Mouse (Mus musculus) heart, embryonic 16.5 days (tissue): ENCODE data around the gene Ism2. TPM values are rescaled to one million over a fixed set of nuclear protein-coding genes. Genes with fewer than 3 reads are reported as not detected.

ENCODE experiments used
- ATAC-seq: fragments of 200-750 bp; cut with Nextera tagmentation; replicated peaks from 2 replicates; pipeline ENCODE4 v1.8.0; 2017; ENCODE audit warnings: moderate number of reproducible peaks; ENCODE audit not compliant: insufficient read depth, low FRiP score; ENCODE audit errors: extremely low read depth
- H3K27ac ChIP-seq: fragments of 300-500 bp; sonication (generic); 2 replicates; pipeline ENCODE4 v1.5.1; 2014; ENCODE audit warnings: mild to moderate bottlenecking, low read length, control low read depth, moderate library complexity
- H3K27me3 ChIP-seq: fragments of 300-500 bp; sonication (generic); 2 replicates; pipeline ENCODE4 v1.6.1; 2014; ENCODE audit warnings: low read length, mixed read lengths; ENCODE audit not compliant: control insufficient read depth, insufficient read depth
- H3K36me3 ChIP-seq: fragments of 300-500 bp; sonication (generic); 2 replicates; pipeline ENCODE4 v1.6.1; 2014; ENCODE audit not compliant: control insufficient read depth, insufficient read depth
- H3K4me1 ChIP-seq: fragments of 300-500 bp; sonication (generic); 2 replicates; pipeline ENCODE4 v1.6.1; 2014; ENCODE audit warnings: low read length, mixed read lengths; ENCODE audit not compliant: control insufficient read depth, insufficient read depth
- H3K4me2 ChIP-seq: fragments of 300-500 bp; sonication (generic); 2 replicates; pipeline ENCODE4 v1.6.1; 2014; ENCODE audit warnings: low read depth, mild to moderate bottlenecking, control low read depth, low read length
- H3K4me3 ChIP-seq: fragments of 300-500 bp; sonication (generic); 2 replicates; pipeline ENCODE4 v1.5.1; 2014; ENCODE audit warnings: mild to moderate bottlenecking, control low read depth, low read length
- H3K9ac ChIP-seq: fragments of 300-500 bp; sonication (generic); 2 replicates; pipeline ENCODE4 v1.6.1; 2014; ENCODE audit warnings: low read length, control low read depth
- H3K9me3 ChIP-seq: fragments of 300-500 bp; sonication (generic); replicated peaks from 2 replicates; pipeline ENCODE4 v1.6.1; 2016; ENCODE audit warnings: low read length; ENCODE audit not compliant: control insufficient read depth
- WGBS: fragments of 180-500 bp; shearing (Covaris S2); extraction: QIAGEN DNeasy Blood & Tissue Kit; methylation state at CpG from one replicate; pipeline ENCODE4 v1.1.7; 2014; 5-methylcytosine and 5-hydroxymethylcytosine counted together
- polyA plus RNA-seq: library from polyadenylated mRNA; unstranded; fragments of >200 nt; fragmentation: Nextera tagmentation; extraction: Ambion mirVana; gene quantifications from 2 replicates; pipeline ENCODE4 v1.2.1, GENCODE M21; 2015

Gene Ism2
- polyA plus RNA-seq, 1 experiment from 2014 or later: 0.38 TPM

- Histone ChIP-seq H3K9ac (no peak overlapping the region), H3K9me3 (no peaks in the 10 kb centered on the region), H3K4me2 (0 out of 2 replicates have a peak overlapping the region, but pooled peaks have one; percentile 11), H3K27ac (no peak overlapping the region), H3K36me3 (peaks cover 21% of the 10 kb centered on the region), H3K4me1 (peaks cover 12% of the 10 kb centered on the region), H3K4me3 (no peak overlapping the region), H3K27me3 (no peaks in the 10 kb centered on the region)
- ATAC-seq: peak; percentile 60
- WGBS: 32% methylated on average over 13 of the region's 13 CpGs
Measured at GRCm38 (mm10) chr12:87305767-87306583, 6.5 kb upstream of the Ism2 start.

DNA sequence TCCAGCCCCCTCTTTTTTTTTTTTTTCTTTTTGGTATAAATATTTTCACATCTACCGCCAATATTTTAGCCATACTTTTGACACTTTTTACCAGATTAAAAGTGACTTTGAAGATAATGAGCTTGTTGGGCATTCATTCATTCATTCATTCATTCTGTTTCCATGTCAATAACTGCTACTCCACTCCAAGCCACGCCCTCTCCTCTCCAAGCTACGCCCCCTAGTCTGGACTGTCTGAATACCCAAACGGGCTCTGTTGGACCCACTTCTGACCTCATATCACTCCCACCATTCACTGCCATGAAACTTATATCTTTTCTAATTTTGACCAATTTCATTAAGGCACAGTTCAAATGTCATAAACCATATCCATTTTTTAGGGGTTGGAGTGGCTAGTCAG is 1.7 kb upstream of the Ism2 start:
- peaks cover 13% of the 10 kb centered on the region for H3K4me1 ChIP-seq
- no peaks in the 10 kb centered on the region for H3K9me3 ChIP-seq
- ATAC-seq: no peak
- no peak overlapping the region for H3K27ac ChIP-seq
- WGBS: 51% methylated on average over 4 of the region's 4 CpGs
- no peaks in the 10 kb centered on the region for H3K36me3 ChIP-seq
- no peak overlapping the region for H3K4me3 ChIP-seq
- H3K9ac ChIP-seq: no peak overlapping the region
- H3K4me2 ChIP-seq: no peak overlapping the region
- H3K27me3 ChIP-seq: peaks cover 6% of the 10 kb centered on the region; the same call in 1 of the 2 replicates

- Histone ChIP-seq H3K27ac (no peak overlapping the region), H3K9ac (peak overlapping the region; percentile 76), H3K4me2 (peak overlapping the region; percentile 99), H3K9me3 (no peaks in the 10 kb centered on the region), H3K27me3 (peaks cover 6% of the 10 kb centered on the region; the same call in 1 of the 2 replicates), H3K4me3 (peak overlapping the region; percentile 77), H3K36me3 (no peaks in the 10 kb centered on the region), H3K4me1 (peaks cover 5% of the 10 kb centered on the region)
- WGBS: under 1% methylated on average over 9 of the region's 9 CpGs
- no peak for ATAC-seq
Measured at GRCm38 (mm10) chr12:87300441-87300690, 861 bp upstream of the Ism2 start.

DNA sequence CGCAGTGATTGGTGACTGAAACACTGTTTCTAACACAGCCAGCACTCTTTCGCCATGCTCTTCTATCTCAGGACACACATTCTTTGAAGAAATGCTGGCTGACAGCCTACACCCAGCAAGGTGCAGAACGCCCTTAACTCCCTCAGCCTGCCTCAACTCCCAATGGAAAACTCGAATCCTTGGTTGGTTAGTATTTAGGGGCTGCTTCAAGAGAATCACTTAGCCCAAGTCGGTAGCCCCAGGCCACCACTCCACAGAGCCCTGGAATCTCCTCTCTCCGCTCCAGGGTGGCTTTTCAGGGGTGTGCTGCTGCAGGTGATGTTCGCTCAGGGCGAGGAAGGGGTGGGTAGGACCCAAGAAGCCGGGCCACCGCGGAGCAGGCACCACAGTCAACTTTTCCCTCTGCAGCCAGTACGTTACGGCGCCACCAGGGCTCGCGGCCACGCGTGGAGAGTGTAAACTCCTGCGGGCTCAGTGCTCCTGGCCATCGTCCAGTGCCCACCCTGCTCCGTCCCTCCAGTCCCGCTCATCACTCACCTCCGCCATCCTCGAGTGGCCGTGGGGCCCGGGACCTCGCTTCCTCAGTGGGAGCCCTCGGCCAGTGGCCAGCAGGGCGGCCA is 358 bp downstream of the Ism2 start:
- Histone ChIP-seq H3K9ac (peak overlapping the region; percentile 76), H3K4me3 (peak overlapping the region; percentile 77), H3K4me1 (peaks cover 4% of the 10 kb centered on the region), H3K27me3 (peaks cover 6% of the 10 kb centered on the region; the same call in 1 of the 2 replicates), H3K9me3 (no peaks in the 10 kb centered on the region), H3K36me3 (no peaks in the 10 kb centered on the region), H3K27ac (no peak overlapping the region), H3K4me2 (peak overlapping the region; percentile 99)
- 8% methylated on average over 29 of the region's 29 CpGs for WGBS
- peak; percentile 16; the same call in 1 of the 2 replicates for ATAC-seq

DNA sequence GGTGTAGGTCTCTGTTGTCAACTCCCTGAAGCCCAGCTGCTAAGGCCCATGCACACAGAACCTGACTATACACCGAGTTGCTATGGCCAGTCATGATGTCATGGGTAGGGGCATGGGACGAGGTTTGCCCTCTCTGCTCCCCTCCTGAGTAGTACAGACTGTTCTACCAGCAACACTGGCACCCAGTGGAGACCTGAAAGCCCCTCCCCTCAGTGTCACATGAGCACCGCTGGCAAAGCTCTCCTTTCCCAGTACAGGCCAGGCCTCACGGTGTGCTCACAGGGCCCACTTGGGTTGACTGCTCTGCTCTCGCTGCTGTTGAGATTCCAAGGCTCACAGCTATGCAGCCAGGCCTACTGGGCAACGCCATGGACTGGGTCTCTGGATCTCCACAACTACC is 5.6 kb downstream of the Ism2 start:
- Histone ChIP-seq H3K36me3 (no peaks in the 10 kb centered on the region), H3K9ac (no peak overlapping the region), H3K4me2 (no peak overlapping the region), H3K4me3 (no peak overlapping the region), H3K27me3 (no peaks in the 10 kb centered on the region; the same call in 1 of the 2 replicates), H3K9me3 (no peaks in the 10 kb centered on the region), H3K27ac (no peak overlapping the region), H3K4me1 (no peaks in the 10 kb centered on the region)
- ATAC-seq: no peak
- 63% methylated on average over 6 of the region's 6 CpGs for WGBS

GRCm38 (mm10) chr12:87289100-87289499 is 10.4 kb downstream of the Ism2 start:
- no peaks in the 10 kb centered on the region for H3K4me1 ChIP-seq
- no peak overlapping the region for H3K4me2 ChIP-seq
- no peak overlapping the region for H3K27ac ChIP-seq
- no peak for ATAC-seq
- H3K4me3 ChIP-seq: no peak overlapping the region
- H3K27me3 ChIP-seq: no peaks in the 10 kb centered on the region
- no peaks in the 10 kb centered on the region for H3K9me3 ChIP-seq
- no peak overlapping the region for H3K9ac ChIP-seq
- no peaks in the 10 kb centered on the region for H3K36me3 ChIP-seq
- WGBS: 91% methylated on average over 5 of the region's 5 CpGs

- H3K4me1 ChIP-seq: peaks cover 3% of the 10 kb centered on the region
- no peak overlapping the region for H3K4me2 ChIP-seq
- no peak for ATAC-seq
- WGBS: 78% methylated on average over 5 of the region's 5 CpGs
- H3K9ac ChIP-seq: no peak overlapping the region
- H3K9me3 ChIP-seq: no peaks in the 10 kb centered on the region
- H3K27ac ChIP-seq: no peak overlapping the region
- H3K4me3 ChIP-seq: no peak overlapping the region
- H3K36me3 ChIP-seq: no peaks in the 10 kb centered on the region
- H3K27me3 ChIP-seq: no peaks in the 10 kb centered on the region
Measured at GRCm38 (mm10) chr12:87284726-87285125, 14.8 kb downstream of the Ism2 start.

DNA sequence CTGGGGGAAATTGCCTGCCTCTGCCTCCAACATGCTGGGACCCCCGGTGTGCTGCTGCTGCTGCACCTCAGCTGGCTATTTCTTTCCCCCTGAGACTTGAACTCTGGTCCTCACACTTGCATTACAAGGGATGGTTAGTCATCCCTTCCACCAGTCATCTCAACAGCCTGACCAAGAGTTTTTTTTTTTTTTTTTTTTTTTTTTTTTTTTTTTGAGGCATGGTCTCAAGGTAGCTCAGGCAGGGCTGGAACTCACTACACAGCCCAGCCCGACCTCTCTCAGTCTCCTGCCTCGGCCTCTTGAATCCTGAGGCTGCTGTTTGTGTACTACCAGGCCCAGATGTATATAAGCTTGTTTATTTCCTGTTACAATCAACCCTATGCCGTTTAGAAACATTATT is 15.2 kb downstream of the Ism2 start:
- no peaks in the 10 kb centered on the region for H3K27me3 ChIP-seq
- peaks cover 8% of the 10 kb centered on the region for H3K4me1 ChIP-seq
- H3K4me2 ChIP-seq: no peak overlapping the region
- H3K36me3 ChIP-seq: no peaks in the 10 kb centered on the region
- no peak overlapping the region for H3K4me3 ChIP-seq
- no peak overlapping the region for H3K27ac ChIP-seq
- ATAC-seq: no peak
- no peaks in the 10 kb centered on the region for H3K9me3 ChIP-seq
- 76% methylated on average over 4 of the region's 4 CpGs for WGBS
- no peak overlapping the region for H3K9ac ChIP-seq

DNA sequence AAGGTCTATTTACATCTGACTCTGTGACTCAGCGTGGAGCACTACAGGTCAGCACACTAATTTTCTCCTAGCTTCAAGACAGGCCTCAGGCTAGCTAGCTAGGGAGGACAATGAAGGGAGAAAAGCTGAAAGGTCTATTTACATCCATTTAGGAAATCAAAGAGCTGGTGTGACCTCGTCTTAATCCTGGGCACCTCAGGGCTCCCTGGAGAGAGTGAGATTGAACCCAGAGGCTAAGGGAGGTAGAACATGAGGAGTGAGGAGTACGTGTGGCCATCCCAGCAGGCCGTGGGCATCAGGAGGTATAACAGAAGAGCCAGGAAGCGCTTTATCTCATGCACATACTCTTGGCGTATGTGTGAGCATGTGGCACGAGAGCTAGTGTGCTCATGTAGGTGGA is 15.8 kb downstream of the Ism2 start:
- ATAC-seq: no peak
- Histone ChIP-seq H3K9ac (no peak overlapping the region), H3K27me3 (no peaks in the 10 kb centered on the region), H3K27ac (no peak overlapping the region), H3K4me3 (no peak overlapping the region), H3K36me3 (no peaks in the 10 kb centered on the region), H3K4me1 (peaks cover 13% of the 10 kb centered on the region), H3K4me2 (no peak overlapping the region), H3K9me3 (no peaks in the 10 kb centered on the region)
- WGBS: 76% methylated on average over 7 of the region's 7 CpGs
